Mouse (Mus musculus): Measurements from ENCODE around the gene Tex12. TPM values are rescaled to one million over a fixed set of nuclear protein-coding genes. Genes with fewer than 3 reads are reported as not detected.
A peak's percentile ranks its signal among the peaks of the same experiment; 100 is the strongest.

Tex12 gene
- total RNA-seq, 2 experiments from 2014 or later, result not detected

DNA sequence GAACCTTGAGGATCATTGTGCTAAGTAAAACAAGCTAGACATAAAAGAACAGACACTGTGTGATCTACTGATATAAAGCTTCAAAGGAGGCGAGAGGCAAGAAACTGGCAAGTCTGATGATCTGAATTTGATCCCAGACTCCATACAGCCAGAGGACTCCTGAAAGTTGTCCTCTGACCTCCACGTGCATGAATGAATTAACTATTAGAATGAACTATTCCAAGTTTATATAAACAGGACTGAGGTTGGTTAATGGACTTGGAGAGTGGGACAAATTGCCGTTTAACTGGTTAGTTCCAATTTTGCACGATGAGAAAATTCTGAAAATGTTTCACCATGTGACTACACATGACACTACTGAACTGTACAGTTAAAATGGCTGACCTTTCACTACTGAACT is 12.2 kb downstream of the Tex12 start:
- TF ChIP-seq CTCF (conservative IDR thresholded peaks at IDR 0.05), result no peak
- H3K27ac ChIP-seq, result no peak overlapping the region
- H3K4me3 ChIP-seq, result no peak overlapping the region
- DNase-seq (ENCODE audit: low spot score in 2 of 2), result no peak

DNA sequence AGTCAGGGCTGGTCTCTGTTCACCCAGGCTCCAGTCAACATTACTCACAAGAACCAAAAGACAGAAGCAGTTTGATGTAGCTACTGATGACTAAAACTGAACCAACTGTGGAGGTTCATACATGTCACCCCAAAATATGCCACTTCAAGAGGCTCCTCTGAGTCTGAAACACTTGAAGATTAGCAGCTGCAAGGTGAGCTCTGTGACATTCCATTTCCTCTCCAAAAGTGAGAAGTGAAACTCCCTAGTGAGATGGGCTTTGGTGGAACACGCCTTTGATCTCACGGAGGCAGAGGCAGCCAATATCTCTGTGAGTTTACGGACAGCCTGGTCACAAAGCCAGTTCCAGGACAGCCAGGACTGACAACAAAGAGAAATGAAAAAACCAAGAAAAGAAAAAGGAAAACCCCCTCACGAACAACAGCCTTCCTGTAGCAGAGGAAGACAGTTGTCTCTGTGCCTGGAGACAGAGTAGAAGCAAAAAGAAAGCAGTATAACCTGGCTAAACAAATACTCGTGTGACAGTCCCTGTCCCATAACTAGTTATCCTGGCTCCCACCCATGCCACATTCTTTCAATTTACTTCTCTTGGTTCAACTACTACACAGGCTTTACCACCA is 13.2 kb downstream of the Tex12 start:
- no peak for TF ChIP-seq CTCF (conservative IDR thresholded peaks at IDR 0.05)
- H3K4me3 ChIP-seq, result no peak overlapping the region
- no peak for DNase-seq (ENCODE audit: low spot score in 2 of 2)
- H3K27ac ChIP-seq, result no peak overlapping the region

DNA sequence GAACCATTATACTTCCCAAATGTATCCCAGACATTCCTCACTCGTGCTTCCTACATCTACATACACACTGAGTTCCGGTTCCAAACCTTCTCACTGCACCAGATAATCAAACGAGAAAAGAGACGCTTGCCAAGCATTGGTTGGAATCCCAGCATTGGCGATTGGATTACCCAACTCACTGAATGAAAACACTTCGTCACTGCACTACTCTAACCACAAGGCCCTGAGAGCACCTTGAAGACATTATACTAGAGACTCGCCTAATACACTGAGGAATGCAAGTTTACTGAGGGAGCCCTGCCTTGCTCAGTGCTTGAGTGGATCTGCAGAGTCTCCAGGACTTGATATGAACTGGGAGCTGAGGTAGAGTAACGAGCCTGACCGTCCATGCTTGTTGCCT is 18.7 kb downstream of the Tex12 start:
- DNase-seq (ENCODE audit: low spot score in 2 of 2), result no peak

DNA sequence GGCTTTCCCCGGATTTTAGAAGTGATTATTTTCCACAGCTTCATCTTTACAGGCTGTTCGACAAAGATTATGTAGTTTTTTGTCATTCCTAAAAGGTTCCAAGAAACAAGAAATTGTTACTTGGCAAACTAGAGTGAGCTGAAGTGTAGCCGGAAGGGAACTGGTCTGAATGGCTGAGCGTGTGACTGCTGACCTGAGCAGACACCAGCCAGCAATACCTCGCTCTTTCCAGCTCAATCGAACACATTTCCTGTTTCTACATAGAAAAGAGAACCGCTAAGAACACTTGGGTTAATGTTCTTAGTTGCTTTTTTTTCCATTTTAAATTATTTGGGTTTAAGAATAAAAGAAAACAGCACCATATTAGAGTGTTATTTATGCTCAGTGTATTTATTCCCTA is 21.0 kb downstream of the Tex12 start:
- Histone ChIP-seq H3K27ac (peak overlapping the region; percentile 79), H3K4me3 (peak overlapping the region; percentile 39)
- no peak for TF ChIP-seq CTCF (conservative IDR thresholded peaks at IDR 0.05)
- DNase-seq (ENCODE audit: low spot score in 2 of 2), result no peak

More for the DNA sequence above, 18.7 kb downstream of the Tex12 start:
- no peak overlapping the region for H3K27ac ChIP-seq
- no peak for TF ChIP-seq CTCF (conservative IDR thresholded peaks at IDR 0.05)
- no peak overlapping the region for H3K4me3 ChIP-seq

DNA sequence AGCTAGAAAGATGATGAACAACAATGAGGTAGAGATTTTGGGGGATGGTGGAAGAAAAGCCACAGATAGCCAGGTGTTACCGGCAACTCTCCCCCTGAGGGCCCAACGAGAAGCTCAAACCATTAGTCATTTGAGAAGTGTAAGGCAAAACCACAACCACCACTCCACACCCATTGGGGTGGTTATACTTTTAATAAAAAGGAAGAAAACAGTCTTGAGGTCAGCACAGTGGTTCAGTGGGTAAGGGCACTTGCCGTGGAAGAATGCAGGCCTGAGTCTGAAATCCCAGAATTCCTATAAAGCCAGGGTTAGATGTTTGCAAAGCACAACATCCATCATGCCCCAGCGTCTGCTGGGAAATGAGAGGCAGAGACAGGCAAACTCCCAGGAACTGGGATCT is 23.8 kb downstream of the Tex12 start:
- no peak overlapping the region for H3K4me3 ChIP-seq
- no peak for DNase-seq (ENCODE audit: low spot score in 2 of 2)
- no peak for TF ChIP-seq CTCF (conservative IDR thresholded peaks at IDR 0.05)

DNA sequence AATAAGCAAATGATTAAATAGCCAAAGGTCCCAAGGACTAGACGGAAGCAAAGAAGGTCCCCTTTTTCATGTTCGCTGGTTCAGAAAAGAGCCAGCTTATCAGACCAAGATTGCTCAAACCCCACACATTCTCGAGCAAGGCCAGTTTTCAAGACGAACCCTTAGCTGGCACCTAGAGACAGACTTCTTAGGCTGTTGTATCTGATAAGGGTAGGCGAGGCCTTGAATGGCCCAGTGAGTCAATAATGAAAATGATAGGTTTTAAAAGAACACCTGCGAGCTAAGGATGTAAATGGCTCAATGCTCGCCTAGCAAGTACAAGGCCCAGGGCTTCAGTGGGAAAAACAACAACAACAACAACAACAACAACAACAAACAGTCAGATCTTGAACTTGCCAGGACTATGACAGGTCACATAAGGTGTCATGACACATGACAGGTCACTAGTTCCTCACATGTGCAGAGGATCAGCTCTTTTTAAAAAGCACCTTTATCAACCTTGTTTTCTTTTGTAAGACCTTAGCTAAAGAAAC is 24.5 kb downstream of the Tex12 start:
- no peak for DNase-seq (ENCODE audit: low spot score in 2 of 2)
- H3K4me3 ChIP-seq, result no peak overlapping the region
- H3K27ac ChIP-seq, result no peak overlapping the region
- no peak for TF ChIP-seq CTCF (conservative IDR thresholded peaks at IDR 0.05)

More for the DNA sequence above, 23.8 kb downstream of the Tex12 start:
- H3K27ac ChIP-seq, result no peak overlapping the region

DNA sequence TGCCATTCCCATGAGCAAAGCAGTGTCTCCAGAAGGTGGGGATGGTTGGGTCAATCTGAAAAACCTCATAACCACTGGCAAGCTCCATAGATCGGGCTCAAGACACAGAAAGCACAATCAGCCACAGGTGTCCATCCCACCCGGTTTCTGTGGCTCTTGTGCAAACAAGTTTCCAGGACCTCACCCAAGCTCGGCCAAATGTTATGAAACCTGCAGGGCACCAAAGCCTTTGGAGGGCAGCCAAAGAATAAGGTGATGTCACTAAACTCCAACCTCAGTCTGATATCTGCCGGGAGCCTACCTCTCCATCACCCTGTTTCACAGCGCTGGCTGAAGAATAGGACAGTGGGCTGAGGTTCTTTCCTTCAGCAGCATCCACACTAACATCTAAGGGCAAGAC is 25.2 kb downstream of the Tex12 start:
- DNase-seq (ENCODE audit: low spot score in 2 of 2), result no peak
- TF ChIP-seq CTCF (conservative IDR thresholded peaks at IDR 0.05), result no peak
- no peak overlapping the region for H3K4me3 ChIP-seq

DNA sequence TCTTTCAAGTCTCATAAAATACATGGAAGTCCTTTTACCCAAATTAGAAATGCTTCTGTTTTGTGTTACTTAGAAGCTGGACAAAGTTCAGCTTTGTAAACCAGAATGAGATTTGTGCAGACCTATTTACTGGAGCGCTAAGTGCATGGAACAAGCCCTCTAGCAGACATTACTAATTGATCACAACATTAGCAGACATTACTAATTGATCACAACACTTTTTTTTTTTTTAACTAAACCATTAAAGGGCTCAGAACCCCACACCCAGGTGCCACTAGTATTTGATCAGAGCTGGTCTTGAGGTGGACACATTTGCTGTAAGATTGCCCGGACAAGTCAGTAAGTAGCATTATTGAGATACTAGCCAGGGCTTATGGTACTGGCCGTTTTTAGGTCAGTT is 27.3 kb downstream of the Tex12 start:
- TF ChIP-seq CTCF (conservative IDR thresholded peaks at IDR 0.05), result no peak
- no peak for DNase-seq (ENCODE audit: low spot score in 2 of 2)
- Histone ChIP-seq H3K27ac (peak overlapping the region; percentile 73), H3K4me3 (peak overlapping the region; percentile 41)

More for the DNA sequence above, 25.2 kb downstream of the Tex12 start:
- H3K27ac ChIP-seq, result no peak overlapping the region

DNA sequence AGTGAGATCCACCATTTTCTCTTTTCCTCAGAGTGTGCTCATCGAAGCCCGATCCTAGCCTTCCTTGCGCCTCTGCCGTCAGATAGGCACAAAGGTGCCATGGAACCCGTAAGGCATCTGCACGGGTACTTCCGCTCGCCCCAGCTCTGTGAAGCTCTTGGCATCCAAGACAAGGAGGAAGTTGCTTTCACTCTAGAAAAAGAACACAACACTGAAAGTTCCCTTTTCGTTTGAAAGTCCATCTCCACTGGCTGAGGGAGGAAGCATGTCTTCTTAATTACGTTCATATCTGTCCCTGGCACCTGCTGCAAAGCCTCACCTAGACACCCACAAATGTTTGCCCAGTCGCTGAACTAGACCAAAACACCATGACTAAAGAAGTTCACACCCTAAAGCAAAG is 27.8 kb downstream of the Tex12 start:
- peak in 1 of 2 experiments; percentile 18 for DNase-seq (ENCODE audit: low spot score in 2 of 2)
- Histone ChIP-seq H3K27ac (peak overlapping the region; percentile 73), H3K4me3 (peak overlapping the region; percentile 41)
- TF ChIP-seq CTCF (conservative IDR thresholded peaks at IDR 0.05), result no peak

DNA sequence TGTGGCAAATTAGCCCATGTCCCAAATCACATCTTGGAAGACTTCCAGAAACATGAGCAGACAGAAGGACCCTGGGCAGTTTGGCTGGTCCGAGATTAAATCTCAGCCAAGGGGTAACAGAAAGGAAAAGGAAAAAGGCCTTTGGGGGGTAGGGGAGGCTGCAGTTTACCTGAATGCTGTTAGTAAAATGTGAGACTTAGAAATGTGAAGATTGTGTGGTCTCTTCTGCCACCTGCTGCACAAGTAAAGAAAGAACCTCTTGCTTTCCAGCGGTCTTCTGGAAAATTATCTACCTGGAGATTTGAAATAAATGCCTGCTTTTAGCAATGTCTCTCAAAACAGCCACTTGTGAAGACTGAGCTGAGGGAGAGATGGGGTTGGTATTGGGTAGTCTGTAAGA is 30.2 kb downstream of the Tex12 start:
- peak; percentile 12 to 55 for DNase-seq (ENCODE audit: low spot score in 2 of 2)
- Histone ChIP-seq H3K4me3 (no peak overlapping the region), H3K27ac (no peak overlapping the region)
- peak; percentile 81 for TF ChIP-seq CTCF (conservative IDR thresholded peaks at IDR 0.05)

DNA sequence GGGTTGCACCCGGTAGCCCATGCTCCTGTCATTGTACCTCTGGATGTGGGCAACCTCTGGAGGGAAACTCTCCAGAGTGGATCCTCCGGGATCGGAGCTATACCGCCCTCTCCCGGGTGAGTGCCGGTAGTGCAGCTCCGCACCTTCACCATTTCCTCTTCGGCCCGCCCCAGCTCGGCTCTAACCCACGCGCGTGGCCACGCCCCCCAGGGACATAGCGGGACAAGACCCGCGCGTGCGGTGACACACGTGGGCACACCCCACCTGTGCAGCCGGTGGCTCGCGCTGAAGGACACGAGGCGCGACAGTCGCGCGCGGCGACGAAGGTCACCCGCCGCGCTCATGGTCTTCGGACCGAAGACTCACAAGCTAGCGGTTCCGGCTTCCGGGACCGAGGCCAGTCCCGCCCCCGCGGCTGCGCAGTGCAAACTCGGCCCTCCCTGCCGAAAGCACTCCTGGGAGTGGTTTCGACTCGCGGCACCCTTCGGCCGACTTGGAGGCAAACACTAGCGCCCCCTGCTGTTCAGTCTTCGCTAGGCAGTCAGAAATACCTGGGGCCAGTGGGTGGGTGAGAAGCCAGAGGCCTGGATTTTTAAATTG is 32.7 kb downstream of the Tex12 start, which contains the start of gene Pts:
Gene Pts (minus strand): TSS at position 432 of the 600 bp plus-strand sequence.
- Histone ChIP-seq H3K27ac (peak within 1 kb of the TSS; percentile 94), H3K4me3 (peak within 1 kb of the TSS; percentile 69)
- DNase-seq (ENCODE audit: low spot score in 2 of 2), result peak; percentile 96 to 97
- TF ChIP-seq CTCF (conservative IDR thresholded peaks at IDR 0.05), result peak; percentile 75

DNA sequence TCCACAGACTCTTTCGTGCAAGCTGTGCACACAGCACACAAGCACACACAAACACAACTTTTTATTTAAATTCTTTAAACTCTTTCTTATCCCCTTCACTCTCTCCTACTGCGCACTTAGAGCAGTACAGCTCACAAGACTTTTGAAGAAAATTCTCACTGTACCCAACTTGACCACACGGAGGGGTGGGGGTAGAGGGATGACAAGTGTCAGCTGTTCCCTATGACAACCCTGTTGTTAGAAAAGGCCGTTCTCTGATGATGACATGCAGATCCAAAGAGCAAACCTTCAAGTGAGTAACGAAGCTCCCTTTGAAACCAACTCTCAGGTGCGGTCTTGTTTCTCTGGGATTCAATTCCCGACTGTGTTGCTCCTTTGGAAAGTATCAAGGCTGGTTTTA is 33.3 kb downstream of the Tex12 start:
- no peak for DNase-seq (ENCODE audit: low spot score in 2 of 2)
- Histone ChIP-seq H3K27ac (peak overlapping the region; percentile 94), H3K4me3 (peak overlapping the region; percentile 69)
- no peak for TF ChIP-seq CTCF (conservative IDR thresholded peaks at IDR 0.05)

DNA sequence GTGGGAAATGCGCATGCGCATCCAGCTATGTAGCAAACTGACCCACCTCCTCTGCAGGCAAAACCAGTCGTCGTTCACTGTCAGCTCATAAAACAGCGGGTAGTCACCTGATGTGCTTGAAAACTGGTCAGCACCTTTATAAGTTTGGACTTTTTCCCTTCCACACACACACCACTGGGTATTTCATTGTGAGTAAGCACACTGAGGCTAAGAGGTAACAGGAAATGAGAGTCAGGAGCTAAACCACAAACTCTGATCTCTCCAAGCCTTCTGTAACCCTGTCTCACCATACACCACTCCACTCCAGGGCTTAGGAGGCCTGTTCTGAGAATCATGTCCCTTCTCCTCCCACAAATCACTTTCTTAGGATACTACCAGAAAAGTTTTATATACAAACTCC is 35.5 kb downstream of the Tex12 start:
- no peak for TF ChIP-seq CTCF (conservative IDR thresholded peaks at IDR 0.05)
- DNase-seq (ENCODE audit: low spot score in 2 of 2), result no peak
- H3K4me3 ChIP-seq, result no peak overlapping the region
- no peak overlapping the region for H3K27ac ChIP-seq

DNA sequence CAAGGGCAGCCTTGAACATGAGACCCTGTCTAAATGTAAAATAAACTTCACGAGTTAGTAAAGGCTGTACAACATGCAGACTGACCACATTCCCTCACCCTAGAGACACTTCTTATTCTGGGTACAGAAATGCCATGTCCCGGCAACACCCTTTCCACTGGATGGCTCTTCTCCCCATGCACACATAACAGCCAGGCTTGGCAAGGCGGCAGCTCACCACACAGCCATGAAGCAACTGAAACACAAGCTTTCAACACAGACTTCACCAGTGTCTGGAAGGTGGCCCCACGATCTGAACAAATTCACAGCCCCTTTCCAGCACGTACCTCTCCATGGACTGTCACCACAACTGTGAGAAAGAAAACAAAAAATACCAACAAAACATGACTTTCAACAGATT is 36.2 kb downstream of the Tex12 start:
- H3K27ac ChIP-seq, result no peak overlapping the region
- no peak for TF ChIP-seq CTCF (conservative IDR thresholded peaks at IDR 0.05)
- no peak for DNase-seq (ENCODE audit: low spot score in 2 of 2)
- H3K4me3 ChIP-seq, result no peak overlapping the region

Data from layer of hippocampus, adult 2 months (tissue).